22 mouse cellular contexts compared by ENCODE assay signal in the genomic region with DNA sequence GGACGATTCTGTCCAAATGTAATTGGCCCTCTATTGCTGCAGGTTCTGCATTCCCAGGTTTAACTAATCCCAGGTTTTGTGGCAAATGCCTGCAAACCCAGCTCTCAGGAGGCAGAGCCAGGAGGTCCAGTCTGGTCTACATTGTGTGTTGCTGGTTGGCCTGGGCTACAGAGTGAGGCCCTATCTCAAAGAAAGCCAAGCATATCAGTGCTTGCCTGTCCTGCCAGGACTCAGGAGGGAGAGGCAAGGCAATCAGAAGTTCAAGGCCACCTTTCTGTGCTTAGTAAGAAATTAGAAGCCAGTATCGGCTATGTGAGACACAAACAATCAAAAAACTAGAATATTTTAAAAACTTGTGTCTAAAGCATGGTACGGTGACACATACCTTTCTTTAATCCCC. TPM values are rescaled to one million over a fixed set of nuclear protein-coding genes. Genes with fewer than 3 reads are reported as not detected.
DNase-seq lines count a peak whose midpoint lies in the region; ATAC-seq and TF ChIP-seq lines count a peak whose summit lies in the region.
"Had no signal": no experiment of that assay in that cellular context is flagged by ENCODE, and none has a peak within 500 bp of the region (broad histone marks: within the 10 kb centered on the region; RNA-seq: fewer than 3 reads in every experiment).

No protein-coding gene starts in this region.

- no peak for TF ChIP-seq EP300 in liver, postnatal 0 days (IDR thresholded peaks at IDR 0.05; ENCODE audit: low read depth)

- peaks cover 51% of the 10 kb centered on the region for H3K4me1 ChIP-seq in heart, embryonic 10.5 days
- H3K4me1 ChIP-seq in liver, postnatal 0 days (ENCODE audit: insufficient read depth): no peaks in the 10 kb centered on the region; the same call in 1 of the 2 replicates
- H3K4me1 ChIP-seq in embryonic facial prominence, embryonic 10.5 days: peaks cover 13% of the 10 kb centered on the region
- H3K4me1 ChIP-seq: forebrain, embryonic 15.5 days; hindbrain, embryonic 13.5 days had no signal

- H3K4me3 ChIP-seq in heart, embryonic 10.5 days: no peak overlapping the region
- H3K4me3 ChIP-seq in liver, postnatal 0 days (ENCODE audit: low read depth, low read length): no peak overlapping the region
- no peak overlapping the region for H3K4me3 ChIP-seq in embryonic facial prominence, embryonic 10.5 days
- H3K4me3 ChIP-seq: embryonic facial prominence, embryonic 13.5 days; forebrain, embryonic 15.5 days; heart, embryonic 15.5 days; hindbrain, embryonic 13.5 days had no signal

- H3K27ac ChIP-seq in heart, embryonic 10.5 days: no peak overlapping the region
- no peak overlapping the region for H3K27ac ChIP-seq in liver, postnatal 0 days (ENCODE audit: low read depth)
- no peak overlapping the region for H3K27ac ChIP-seq in embryonic facial prominence, embryonic 10.5 days (replicated peaks)
- H3K27ac ChIP-seq: embryonic facial prominence, embryonic 13.5 days; forebrain, embryonic 15.5 days; heart, embryonic 15.5 days; hindbrain, embryonic 13.5 days; hindbrain, postnatal 0 days had no signal

- H3K9me3 ChIP-seq in heart, embryonic 10.5 days: no peaks in the 10 kb centered on the region
- no peaks in the 10 kb centered on the region for H3K9me3 ChIP-seq in liver, postnatal 0 days (ENCODE audit: low read length)
- H3K9me3 ChIP-seq in embryonic facial prominence, embryonic 10.5 days: no peaks in the 10 kb centered on the region
- H3K9me3 ChIP-seq: embryonic facial prominence, embryonic 13.5 days; forebrain, embryonic 15.5 days; G1E; heart, embryonic 15.5 days; hindbrain, embryonic 13.5 days had no signal

- peak; percentile 44 for DNase-seq in adrenal gland, adult 2 months
- no peak for DNase-seq in adrenal gland, postnatal 4 days (ENCODE audit: low spot score in 2 of 2)
- DNase-seq in heart, embryonic 10.5 days (ENCODE audit: low spot score): peak; percentile 54
- no peak for DNase-seq in heart, adult 8-10 months (ENCODE audit: low spot score)
- peak; percentile 5 for DNase-seq in liver, postnatal 0 days
- DNase-seq in liver: no peak
- DNase-seq in embryonic facial prominence, embryonic 10.5 days (ENCODE audit: low spot score): peak; percentile 5
- no peak for DNase-seq in gastrocnemius, adult 18-20 months (ENCODE audit: low spot score)
- DNase-seq: adrenal gland, postnatal 10 days; B cell, adult 2 months; cerebellum, adult 11-12 months; cerebellum, adult 9-10 months; gastrocnemius, postnatal 14 days; heart, postnatal 14 days had no signal

- no peak overlapping the region for H3K9ac ChIP-seq in liver, postnatal 0 days (replicated peaks)
- H3K9ac ChIP-seq: embryonic facial prominence, embryonic 13.5 days; forebrain, embryonic 15.5 days; heart, embryonic 15.5 days; hindbrain, embryonic 13.5 days had no signal

- WGBS in heart, embryonic 10.5 days: 86% methylated on average over 3 of the region's 3 CpGs
- 82% methylated on average over 3 of the region's 3 CpGs for WGBS in liver, postnatal 0 days (ENCODE audit: insufficient replicate concordance)
- 90% methylated on average over 3 of the region's 3 CpGs for WGBS in embryonic facial prominence, embryonic 10.5 days

- H3K27me3 ChIP-seq in heart, embryonic 10.5 days (ENCODE audit: insufficient read depth, poor library complexity, severe bottlenecking): no peaks in the 10 kb centered on the region
- no peaks in the 10 kb centered on the region for H3K27me3 ChIP-seq in liver, postnatal 0 days (ENCODE audit: insufficient read depth, low read length)
- H3K27me3 ChIP-seq in embryonic facial prominence, embryonic 10.5 days (replicated peaks; ENCODE audit: low read depth, poor library complexity, severe bottlenecking): no peaks in the 10 kb centered on the region
- H3K27me3 ChIP-seq: embryonic facial prominence, embryonic 13.5 days; forebrain, embryonic 15.5 days; heart, embryonic 15.5 days; hindbrain, embryonic 13.5 days had no signal

- no peaks in the 10 kb centered on the region for H3K36me3 ChIP-seq in heart, embryonic 10.5 days
- H3K36me3 ChIP-seq in liver, postnatal 0 days (replicated peaks; ENCODE audit: insufficient read depth, low read length): no peaks in the 10 kb centered on the region
- H3K36me3 ChIP-seq in embryonic facial prominence, embryonic 10.5 days (replicated peaks): no peaks in the 10 kb centered on the region
- H3K36me3 ChIP-seq: embryonic facial prominence, embryonic 13.5 days; forebrain, embryonic 15.5 days; G1E; heart, embryonic 15.5 days; hindbrain, embryonic 13.5 days had no signal

- no peak for ATAC-seq in liver, postnatal 0 days
- ATAC-seq: CD4-positive, CD25-positive, alpha-beta regulatory T cell, adult 4 months; forebrain, embryonic 15.5 days; hindbrain, postnatal 0 days had no signal

- no peak overlapping the region for H3K4me2 ChIP-seq in liver, postnatal 0 days (ENCODE audit: low read depth, low read length)
- H3K4me2 ChIP-seq: embryonic facial prominence, embryonic 13.5 days; forebrain, embryonic 15.5 days; heart, embryonic 11.5 days; heart, embryonic 15.5 days; hindbrain, embryonic 13.5 days had no signal

- no peak for TF ChIP-seq CTCF in liver, postnatal 0 days (IDR thresholded peaks at IDR 0.05; ENCODE audit: low read depth)

RNA-seq across cellular contexts. Expression of a gene that starts 15.7 kb away (rescaled TPM):
- 10 to 100 TPM; 72.7 to 98.1 TPM for total RNA-seq in adrenal gland, adult 2 months (2021)
- polyA plus RNA-seq in adrenal gland, adult 2 months (2012; rRNA removed): 72.0 and 89.9 TPM in 2 replicates
- 10 to 100 TPM; 88.1 to 98.9 TPM for total RNA-seq in adrenal gland, postnatal 4 days (2021)
- 373 and 457 TPM in 2 replicates for polyA plus RNA-seq in heart, embryonic 10.5 days (2016; fragmentation: Nextera tagmentation; extraction: Ambion mirVana)
- 100 to 1,000 TPM in 1 of 4 experiments, 10 to 100 TPM in 3; 72.8 to 105 (median 87.4) TPM for total RNA-seq in heart, adult 8-10 months (2022)
- polyA plus RNA-seq in liver, postnatal 0 days (2015; fragmentation: Nextera tagmentation; extraction: Ambion mirVana): 86.8 and 101 TPM in 2 replicates
- 567 and 585 TPM in 2 replicates for polyA plus RNA-seq in embryonic facial prominence, embryonic 10.5 days (2016; fragmentation: Nextera tagmentation; extraction: Ambion mirVana)
- 10 to 100 TPM; 61.0 to 64.3 TPM for total RNA-seq in gastrocnemius, adult 18-20 months (2021)

RNA-seq across cellular contexts. Expression of a gene that starts 27.0 kb away (rescaled TPM):
- 10 to 100 TPM; 28.8 to 32.0 TPM for total RNA-seq in adrenal gland, adult 2 months (2021)
- 2.2 and 2.5 TPM in 2 replicates for polyA plus RNA-seq in adrenal gland, adult 2 months (2012; rRNA removed)
- total RNA-seq in adrenal gland, postnatal 4 days (2021): 10 to 100 TPM; 49.4 to 55.9 TPM
- polyA plus RNA-seq in heart, embryonic 10.5 days (2016; fragmentation: Nextera tagmentation; extraction: Ambion mirVana): 47.0 and 64.8 TPM in 2 replicates
- total RNA-seq in heart, adult 8-10 months (2022): 10 to 100 TPM; 16.0 to 23.4 (median 21.1) TPM
- polyA plus RNA-seq in liver, postnatal 0 days (2015; fragmentation: Nextera tagmentation; extraction: Ambion mirVana): 19.4 and 19.7 TPM in 2 replicates
- polyA plus RNA-seq in embryonic facial prominence, embryonic 10.5 days (2016; fragmentation: Nextera tagmentation; extraction: Ambion mirVana): 73.1 and 79.1 TPM in 2 replicates
- total RNA-seq in gastrocnemius, adult 18-20 months (2021): 10 to 100 TPM; 15.5 to 15.8 TPM

RNA-seq across cellular contexts. Expression of a gene that starts 44.2 kb away (rescaled TPM):
- total RNA-seq in adrenal gland, adult 2 months (2021): 10 to 100 TPM in 1 of 2 experiments, 1 to 10 TPM in 1; 8.8 to 15.3 TPM
- 4.5 and 6.5 TPM in 2 replicates for polyA plus RNA-seq in adrenal gland, adult 2 months (2012; rRNA removed)
- 1 to 10 TPM; 6.0 to 7.9 TPM for total RNA-seq in adrenal gland, postnatal 4 days (2021)
- 11.9 and 15.9 TPM in 2 replicates for polyA plus RNA-seq in heart, embryonic 10.5 days (2016; fragmentation: Nextera tagmentation; extraction: Ambion mirVana)
- total RNA-seq in heart, adult 8-10 months (2022): 1 to 10 TPM; 3.1 to 5.6 (median 4.2) TPM
- 2.7 and 3.4 TPM in 2 replicates for polyA plus RNA-seq in liver, postnatal 0 days (2015; fragmentation: Nextera tagmentation; extraction: Ambion mirVana)
- 6.9 and 7.8 TPM in 2 replicates for polyA plus RNA-seq in embryonic facial prominence, embryonic 10.5 days (2016; fragmentation: Nextera tagmentation; extraction: Ambion mirVana)
- 1 to 10 TPM in 1 of 2 experiments, under 1 TPM in 1; 0.84 to 1.2 TPM for total RNA-seq in gastrocnemius, adult 18-20 months (2021)

Comparison
In these comparisons a context has a peak if more than half of its experiments do, and no peak if none do; other contexts are left out.
1. DNase-seq: peak in adrenal gland, adult 2 months (single experiment), heart, embryonic 10.5 days (single experiment), liver, postnatal 0 days (single experiment) and embryonic facial prominence, embryonic 10.5 days (single experiment); none in adrenal gland, postnatal 4 days (0 of 2), heart, adult 8-10 months (single experiment), liver (single experiment) and gastrocnemius, adult 18-20 months (single experiment).